Mouse (Mus musculus) heart, embryonic 13.5 days (tissue): Measurements from ENCODE around the gene Tor1aip1. TPM values are rescaled to one million over a fixed set of nuclear protein-coding genes. Genes with fewer than 3 reads are reported as not detected.

Source experiments
- ATAC-seq: fragments of 200-750 bp; cut with Nextera tagmentation; 2 replicates; pipeline ENCODE4 v1.8.0; 2017; ENCODE audit warnings: moderate TSS enrichment; ENCODE audit not compliant: insufficient number of reproducible peaks, low FRiP score, low TSS enrichment; ENCODE audit errors: extremely low read depth
- H3K27ac ChIP-seq: fragments of 300-500 bp; sonication (generic); replicated peaks from 2 replicates; pipeline ENCODE4 v1.5.1; 2015; ENCODE audit warnings: moderate library complexity, mild to moderate bottlenecking, inconsistent platforms
- H3K27me3 ChIP-seq: fragments of 300-500 bp; sonication (generic); replicated peaks from 2 replicates; pipeline ENCODE4 v1.6.1; 2015; ENCODE audit warnings: mild to moderate bottlenecking, inconsistent platforms
- H3K36me3 ChIP-seq: fragments of 300-500 bp; sonication (generic); 2 replicates; pipeline ENCODE4 v1.6.1; 2015; ENCODE audit warnings: mild to moderate bottlenecking, inconsistent platforms
- H3K4me1 ChIP-seq: fragments of 300-500 bp; sonication (generic); 2 replicates; pipeline ENCODE4 v1.6.1; 2015; ENCODE audit warnings: inconsistent platforms
- H3K4me2 ChIP-seq: fragments of 300-500 bp; sonication (generic); 2 replicates; pipeline ENCODE4 v1.6.1; 2015; ENCODE audit warnings: inconsistent platforms, mild to moderate bottlenecking, moderate library complexity
- H3K4me3 ChIP-seq: fragments of 300-500 bp; sonication (generic); 2 replicates; pipeline ENCODE4 v1.5.1; 2015; ENCODE audit warnings: moderate library complexity, mild to moderate bottlenecking, inconsistent platforms
- H3K9ac ChIP-seq: fragments of 300-500 bp; sonication (generic); 2 replicates; pipeline ENCODE4 v1.6.1; 2015; ENCODE audit warnings: inconsistent platforms, mild to moderate bottlenecking, moderate library complexity
- H3K9me3 ChIP-seq: fragments of 300-500 bp; sonication (generic); 2 replicates; pipeline ENCODE4 v1.6.1; 2016; ENCODE audit warnings: inconsistent platforms
- WGBS: fragments of 180-500 bp; shearing (Covaris S2); methylation state at CpG from one replicate; pipeline ENCODE4 v1.1.7; 2015; ENCODE audit warnings: mixed read lengths; 5-methylcytosine and 5-hydroxymethylcytosine counted together
- polyA plus RNA-seq: library from polyadenylated mRNA; unstranded; fragments of >200 nt; fragmentation: Nextera tagmentation; extraction: Ambion mirVana; gene quantifications from 2 replicates; pipeline ENCODE4 v1.2.1, GENCODE M21; 2015

Tor1aip1 gene
- polyA plus RNA-seq = 28.4 and 32.0 TPM in 2 replicates

- ATAC-seq = peak; percentile 85
Observed at GRCm38 (mm10) chr1:156035930-156036737, at the start of gene Tor1aip1. Tor1aip1 (minus strand) TSS chr1:156036480.

GRCm38 (mm10) chr1:156085770-156086169, 49.5 kb upstream of the Tor1aip1 start:
- Histone ChIP-seq H3K27ac (no peak overlapping the region), H3K9me3 (no peaks in the 10 kb centered on the region), H3K9ac (no peak overlapping the region), H3K4me3 (no peak overlapping the region), H3K36me3 (no peaks in the 10 kb centered on the region), H3K4me2 (no peak overlapping the region), H3K4me1 (peaks cover 27% of the 10 kb centered on the region), H3K27me3 (no peaks in the 10 kb centered on the region; the same call in 1 of the 2 replicates)
- 56% methylated on average over 5 of the region's 5 CpGs for WGBS
- ATAC-seq = no peak

More at GRCm38 (mm10) chr1:156035930-156036737, at the start of gene Tor1aip1:
- H3K36me3 ChIP-seq = peaks cover 28% of the 10 kb centered on the region
- peak within 1 kb of the TSS; percentile 78 for H3K4me3 ChIP-seq
- peak within 1 kb of the TSS; percentile 75 for H3K4me2 ChIP-seq
- peak within 1 kb of the TSS; percentile 100 for H3K27ac ChIP-seq
- peaks cover 26% of the 10 kb centered on the region for H3K4me1 ChIP-seq
- H3K9ac ChIP-seq = peak within 1 kb of the TSS; percentile 96
- WGBS = under 1% methylated on average over 59 of the region's 59 CpGs
- no peaks in the 10 kb centered on the region for H3K9me3 ChIP-seq
- H3K27me3 ChIP-seq = no peaks in the 10 kb centered on the region

- H3K4me1 ChIP-seq = peaks cover 27% of the 10 kb centered on the region
- no peaks in the 10 kb centered on the region; the same call in 1 of the 2 replicates for H3K27me3 ChIP-seq
- no peak overlapping the region for H3K4me3 ChIP-seq
- no peak for ATAC-seq
- H3K27ac ChIP-seq = peak overlapping the region; percentile 56
- H3K36me3 ChIP-seq = no peaks in the 10 kb centered on the region
- no peaks in the 10 kb centered on the region for H3K9me3 ChIP-seq
- H3K9ac ChIP-seq = no peak overlapping the region; the same call in 1 of the 2 replicates
- no peak overlapping the region for H3K4me2 ChIP-seq
- 31% methylated on average over 3 of the region's 3 CpGs for WGBS
Observed at GRCm38 (mm10) chr1:156084603-156085002, 48.3 kb upstream of the Tor1aip1 start.

- 47% methylated on average over 3 of the region's 3 CpGs for whole genome bisulfite sequencing
- H3K9ac ChIP-seq = no peak overlapping the region
Observed at GRCm38 (mm10) chr1:156077655-156078054, 41.4 kb upstream of the Tor1aip1 start.

DNA sequence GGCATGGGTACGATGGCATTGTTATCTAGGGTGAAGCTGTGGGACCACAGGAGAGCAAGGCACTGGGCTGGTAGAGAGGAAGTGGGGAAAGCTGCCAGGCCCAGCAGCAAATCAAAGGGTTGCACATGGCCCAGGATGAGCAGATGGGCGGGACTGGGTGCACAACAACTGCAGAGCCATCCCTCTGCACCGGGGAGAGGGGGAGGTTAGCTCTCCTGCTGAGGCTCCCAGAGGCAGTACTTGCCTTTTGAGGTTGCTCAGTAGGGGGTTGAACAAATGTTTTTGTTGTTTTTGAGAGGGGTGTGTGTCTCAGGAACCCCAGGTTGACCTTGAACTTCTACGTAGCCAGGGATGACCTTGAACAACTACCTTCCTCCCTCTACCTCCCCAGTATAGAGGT, 40.2 kb upstream of the Tor1aip1 start:
- 43% methylated on average over 4 of the region's 4 CpGs for WGBS
- Histone ChIP-seq H3K9me3 (no peaks in the 10 kb centered on the region), H3K9ac (no peak overlapping the region), H3K4me2 (no peak overlapping the region), H3K4me3 (no peak overlapping the region), H3K36me3 (no peaks in the 10 kb centered on the region), H3K27me3 (no peaks in the 10 kb centered on the region), H3K27ac (no peak overlapping the region), H3K4me1 (peaks cover 21% of the 10 kb centered on the region)
- ATAC-seq = no peak

More at GRCm38 (mm10) chr1:156077655-156078054, 41.4 kb upstream of the Tor1aip1 start:
- H3K4me2 ChIP-seq = no peak overlapping the region
- peaks cover 25% of the 10 kb centered on the region for H3K4me1 ChIP-seq
- no peaks in the 10 kb centered on the region for H3K36me3 ChIP-seq
- H3K27me3 ChIP-seq = no peaks in the 10 kb centered on the region
- no peak overlapping the region for H3K4me3 ChIP-seq
- H3K27ac ChIP-seq = no peak overlapping the region
- H3K9me3 ChIP-seq = no peaks in the 10 kb centered on the region
- ATAC-seq = no peak

- peaks cover 34% of the 10 kb centered on the region for H3K4me1 ChIP-seq
- H3K27me3 ChIP-seq = no peaks in the 10 kb centered on the region
- no peak overlapping the region for H3K4me2 ChIP-seq
- H3K9me3 ChIP-seq = no peaks in the 10 kb centered on the region
- no peaks in the 10 kb centered on the region for H3K36me3 ChIP-seq
- WGBS = 30% methylated on average over 8 of the region's 8 CpGs
- no peak overlapping the region for H3K27ac ChIP-seq
- H3K4me3 ChIP-seq = no peak overlapping the region
- H3K9ac ChIP-seq = no peak overlapping the region
- no peak for ATAC-seq
Observed at GRCm38 (mm10) chr1:156074575-156074974, 38.3 kb upstream of the Tor1aip1 start.

DNA sequence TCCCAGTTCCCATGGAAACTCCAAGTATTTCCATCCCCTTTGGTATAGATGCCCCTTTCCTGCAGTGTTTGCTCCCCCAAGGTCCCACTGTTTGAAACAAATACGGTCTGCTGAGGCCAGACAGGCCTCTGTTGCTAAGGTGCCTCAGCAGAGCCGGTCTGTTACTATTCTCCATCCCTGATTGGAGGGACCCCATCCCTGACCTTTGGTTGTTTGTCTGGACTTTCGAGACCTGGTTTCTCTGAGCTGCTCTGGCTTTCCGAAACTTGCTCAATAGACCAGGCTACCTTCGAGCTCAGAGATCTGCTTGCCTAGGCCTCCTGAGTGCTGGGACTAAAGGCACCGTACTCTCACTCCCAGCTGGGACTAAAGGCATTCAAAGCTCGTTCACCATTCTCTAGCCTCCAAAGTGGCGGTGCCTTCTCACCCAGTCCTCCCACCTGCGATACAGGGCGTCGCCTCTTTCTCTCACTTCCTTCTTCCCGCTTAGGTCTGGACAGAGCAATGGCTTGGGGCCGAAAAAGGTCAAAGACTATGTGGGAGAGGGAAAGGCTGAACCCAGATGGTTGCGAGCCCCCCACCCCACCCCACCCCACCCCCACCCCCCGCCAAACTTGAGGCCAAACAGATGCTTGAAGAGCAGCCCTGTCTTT, 37.0 kb upstream of the Tor1aip1 start:
- H3K4me2 ChIP-seq = no peak overlapping the region
- H3K4me3 ChIP-seq = no peak overlapping the region
- no peak overlapping the region for H3K9ac ChIP-seq
- no peak for ATAC-seq
- no peaks in the 10 kb centered on the region for H3K27me3 ChIP-seq
- no peaks in the 10 kb centered on the region for H3K9me3 ChIP-seq
- 64% methylated on average over 15 of the region's 15 CpGs for WGBS
- H3K4me1 ChIP-seq = peaks cover 34% of the 10 kb centered on the region
- no peak overlapping the region for H3K27ac ChIP-seq
- H3K36me3 ChIP-seq = peaks cover 1% of the 10 kb centered on the region

DNA sequence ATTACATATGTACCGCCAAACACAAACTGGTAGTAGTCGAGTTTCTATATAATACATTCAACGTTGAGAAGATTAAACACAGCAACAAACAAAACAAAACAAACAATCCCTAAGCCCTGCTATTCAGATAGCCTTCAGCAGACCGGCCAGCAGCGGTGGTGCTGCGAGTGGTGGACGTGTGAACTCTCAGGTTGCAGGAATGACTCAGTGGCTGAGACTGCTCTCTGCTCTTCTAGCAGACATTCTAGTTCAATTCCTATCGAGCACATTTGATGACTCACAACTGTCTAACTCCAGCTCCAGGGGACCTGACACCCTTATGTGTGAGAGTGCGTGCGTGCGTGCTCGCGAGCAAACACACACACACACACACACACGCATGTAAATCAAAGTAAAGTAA, 33.8 kb upstream of the Tor1aip1 start:
- H3K9ac ChIP-seq = no peak overlapping the region
- 39% methylated on average over 14 of the region's 14 CpGs for WGBS
- no peaks in the 10 kb centered on the region for H3K27me3 ChIP-seq
- no peak overlapping the region for H3K4me2 ChIP-seq
- peak overlapping the region; percentile 29; the same call in 1 of the 2 replicates for H3K27ac ChIP-seq
- H3K4me1 ChIP-seq = peaks cover 27% of the 10 kb centered on the region
- H3K4me3 ChIP-seq = no peak overlapping the region
- ATAC-seq = no peak
- no peaks in the 10 kb centered on the region for H3K9me3 ChIP-seq
- H3K36me3 ChIP-seq = peaks cover 29% of the 10 kb centered on the region

DNA sequence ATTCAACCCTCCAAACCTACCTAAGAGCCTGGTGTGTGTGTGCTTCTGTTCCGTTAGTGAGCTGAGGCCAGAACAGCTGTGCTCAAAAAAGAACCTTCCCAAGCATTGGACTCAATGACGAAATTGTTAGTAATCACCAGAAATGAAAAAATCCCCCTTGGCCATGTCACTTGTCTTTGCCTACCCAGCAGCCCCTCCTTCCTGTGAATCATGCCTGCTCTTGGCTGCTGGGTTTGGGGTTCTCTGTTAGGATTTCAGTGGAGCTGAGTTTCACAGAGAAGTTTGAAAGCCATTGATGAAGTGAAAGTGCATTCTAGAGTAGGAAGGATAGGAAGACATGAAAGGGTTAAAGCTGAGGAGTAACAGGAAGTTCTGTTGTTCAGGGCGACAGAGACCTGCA, 29.9 kb upstream of the Tor1aip1 start:
- 58% methylated on average over 3 of the region's 3 CpGs for WGBS
- Histone ChIP-seq H3K27me3 (no peaks in the 10 kb centered on the region), H3K4me1 (peaks cover 16% of the 10 kb centered on the region), H3K9ac (no peak overlapping the region), H3K4me2 (no peak overlapping the region), H3K4me3 (no peak overlapping the region), H3K27ac (peak overlapping the region; percentile 36), H3K36me3 (peaks cover 67% of the 10 kb centered on the region), H3K9me3 (no peaks in the 10 kb centered on the region)
- ATAC-seq = no peak

GRCm38 (mm10) chr1:156062193-156062592, 25.9 kb upstream of the Tor1aip1 start:
- Histone ChIP-seq H3K4me3 (no peak overlapping the region), H3K27ac (no peak overlapping the region), H3K9me3 (no peaks in the 10 kb centered on the region), H3K36me3 (peaks cover 87% of the 10 kb centered on the region), H3K9ac (no peak overlapping the region), H3K4me2 (no peak overlapping the region), H3K27me3 (no peaks in the 10 kb centered on the region), H3K4me1 (peaks cover 3% of the 10 kb centered on the region; the same call in 1 of the 2 replicates)
- no peak for ATAC-seq
- 90% methylated on average over 4 of the region's 4 CpGs for WGBS

- WGBS = 83% methylated on average over 2 of the region's 2 CpGs
- no peaks in the 10 kb centered on the region for H3K27me3 ChIP-seq
- H3K36me3 ChIP-seq = peaks cover 81% of the 10 kb centered on the region
- no peak overlapping the region for H3K9ac ChIP-seq
- H3K27ac ChIP-seq = no peak overlapping the region
- no peak for ATAC-seq
- peaks cover 17% of the 10 kb centered on the region for H3K4me1 ChIP-seq
- no peak overlapping the region for H3K4me3 ChIP-seq
- H3K4me2 ChIP-seq = no peak overlapping the region
- H3K9me3 ChIP-seq = no peaks in the 10 kb centered on the region
Observed at GRCm38 (mm10) chr1:156058207-156058606, 21.9 kb upstream of the Tor1aip1 start.
